Mouse (Mus musculus): ENCODE data around the gene Creb5. TPM values are rescaled to one million over a fixed set of nuclear protein-coding genes. Genes with fewer than 3 reads are reported as not detected.

Creb5 gene
- total RNA-seq, 2 experiments from 2014 or later: 49.5 to 51.6 TPM

DNA sequence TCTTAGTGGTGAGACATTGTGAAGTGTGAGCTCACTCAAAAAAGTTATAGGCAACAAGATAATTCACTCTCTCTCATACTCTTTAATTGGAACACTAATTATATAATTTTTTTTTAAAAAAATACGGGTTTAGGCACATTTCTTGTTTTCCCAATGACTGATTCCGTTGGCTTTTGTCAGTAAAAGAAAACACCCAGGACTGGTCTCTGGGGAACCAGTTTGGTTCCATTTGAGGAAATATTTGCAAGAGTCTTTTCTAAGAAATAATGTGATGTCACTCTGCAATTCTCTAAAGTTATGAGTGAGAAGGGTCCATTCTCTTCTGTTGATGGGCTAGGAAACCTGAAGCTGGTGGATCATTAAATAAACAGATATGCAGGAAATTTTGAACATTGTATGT is 309.3 kb downstream of the Creb5 start:
- DNase-seq: no peak

- no peak for DNase-seq
Observed at GRCm38 (mm10) chr6:53603041-53603440, 316.0 kb downstream of the Creb5 start.

GRCm38 (mm10) chr6:53603695-53604094 is 316.6 kb downstream of the Creb5 start:
- DNase-seq: no peak

GRCm38 (mm10) chr6:53604386-53604785 is 317.3 kb downstream of the Creb5 start:
- DNase-seq: no peak

DNA sequence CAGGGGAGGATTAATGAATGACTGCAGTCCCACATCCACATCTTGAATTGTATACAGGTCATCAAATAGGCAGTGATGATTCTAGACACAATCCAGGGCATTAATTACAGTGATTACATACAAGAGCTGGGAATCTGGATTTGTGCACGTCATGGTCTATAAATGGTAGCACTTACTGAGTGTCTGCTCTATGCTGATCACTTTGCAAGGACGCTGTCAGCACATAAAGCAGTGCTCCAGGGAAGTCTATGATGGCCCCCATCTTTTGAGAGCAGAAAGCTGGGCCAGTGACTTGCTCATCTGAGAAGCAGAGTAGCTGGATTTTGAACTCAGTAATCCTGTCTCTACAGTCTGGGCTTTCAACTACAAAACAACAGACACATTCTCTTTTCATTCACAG is 318.1 kb downstream of the Creb5 start:
- DNase-seq: no peak

GRCm38 (mm10) chr6:53611451-53611945 is 324.4 kb downstream of the Creb5 start:
- no peak for DNase-seq

- no peak for DNase-seq
Observed at GRCm38 (mm10) chr6:53612681-53613080, 325.6 kb downstream of the Creb5 start.

DNA sequence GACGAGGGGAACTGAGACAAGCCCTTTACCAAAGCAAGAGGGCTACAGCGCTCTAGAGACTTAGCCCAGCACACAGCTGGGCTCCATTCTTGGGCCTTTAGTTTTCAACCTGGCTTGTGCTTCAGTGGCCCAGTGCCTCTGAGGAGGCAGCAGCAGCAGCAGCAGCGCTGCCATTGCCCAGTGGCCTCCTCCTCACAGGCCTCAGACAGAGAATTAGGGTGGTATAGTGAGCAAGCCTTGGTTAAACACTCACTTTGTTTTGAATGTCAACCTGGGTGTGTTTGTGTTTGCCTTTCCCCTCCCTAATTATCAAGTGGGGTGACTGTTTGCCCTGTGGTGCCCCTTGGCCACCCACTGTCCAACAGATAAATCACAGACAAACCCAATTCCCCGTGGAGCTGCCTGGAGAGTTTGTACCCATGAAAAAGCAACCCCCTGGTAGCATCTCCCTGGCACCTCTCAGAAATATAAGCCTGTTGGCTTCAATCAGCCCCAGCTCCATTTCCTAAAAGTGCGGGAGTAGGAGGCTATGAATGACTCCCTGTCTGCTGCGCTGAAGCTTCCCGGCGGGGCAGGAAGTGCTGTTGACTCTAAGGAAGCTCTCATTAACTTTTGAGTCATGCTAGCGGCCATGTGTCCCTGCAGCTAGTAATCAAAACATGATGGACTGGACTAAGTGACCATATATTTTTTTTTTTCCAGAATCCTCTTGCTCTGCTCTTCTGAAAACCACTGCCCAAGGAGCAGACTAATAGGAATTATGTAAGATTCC is 328.6 kb downstream of the Creb5 start:
- no peak for DNase-seq

GRCm38 (mm10) chr6:53618164-53618563 is 331.1 kb downstream of the Creb5 start:
- no peak for DNase-seq

GRCm38 (mm10) chr6:53619676-53620075 is 332.6 kb downstream of the Creb5 start:
- DNase-seq: no peak

DNA sequence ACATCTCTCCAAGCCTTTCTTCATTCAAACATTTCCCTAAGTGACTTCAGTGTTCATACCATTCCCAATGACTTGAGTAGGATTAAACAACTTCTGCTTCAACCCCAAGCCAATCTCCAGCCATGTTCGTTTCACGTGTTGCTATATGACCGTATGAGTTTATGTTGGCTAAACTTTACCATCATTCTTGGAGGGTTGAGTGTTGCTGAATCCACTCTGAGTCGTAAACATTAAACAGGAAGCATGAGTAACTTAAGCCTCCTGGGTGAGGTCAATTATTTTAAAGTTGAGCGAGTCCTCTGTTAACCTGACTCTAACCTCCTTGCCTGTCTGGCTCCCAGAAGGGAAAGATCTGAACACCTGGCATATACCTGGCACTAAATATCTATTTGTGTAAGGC is 334.2 kb downstream of the Creb5 start:
- DNase-seq: no peak

DNA sequence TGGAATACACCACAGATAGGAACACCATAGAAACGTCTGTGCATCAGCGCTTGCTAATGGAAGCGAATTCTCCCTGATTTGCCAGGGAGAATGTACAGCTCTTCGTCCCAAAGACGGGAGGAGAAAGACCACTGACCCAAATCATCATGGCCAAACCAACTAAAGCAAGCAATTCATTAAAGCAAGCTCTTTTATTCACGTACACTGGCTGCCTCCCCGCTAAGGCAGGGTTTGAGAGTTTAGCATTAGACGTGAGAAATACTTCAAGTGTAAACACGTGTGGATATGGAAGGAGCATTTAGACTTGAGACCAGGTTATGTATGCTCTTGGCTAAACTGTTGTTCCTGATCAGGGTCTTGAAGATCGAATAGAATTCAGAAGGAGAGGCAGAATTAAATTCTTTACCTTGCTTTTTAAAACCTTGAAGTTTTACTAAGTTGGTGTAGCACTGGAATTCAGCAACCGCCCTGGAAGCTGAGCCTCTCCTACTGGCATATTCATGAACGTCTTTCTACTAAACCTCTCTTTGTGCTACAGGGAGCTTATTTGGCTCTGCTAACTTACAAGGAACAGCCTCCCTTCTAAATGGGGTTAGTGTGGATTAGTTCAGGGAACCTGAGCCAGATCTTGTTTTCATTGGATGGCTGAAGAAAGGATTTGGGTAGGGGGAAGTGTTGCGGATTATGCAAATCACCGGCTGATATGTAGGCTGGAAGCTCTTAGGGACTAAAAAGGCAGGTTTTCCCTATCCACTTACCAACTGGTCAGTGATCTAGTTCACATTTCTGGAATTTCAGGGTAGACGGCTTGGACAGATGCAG is 337.6 kb downstream of the Creb5 start:
- DNase-seq: no peak

DNA sequence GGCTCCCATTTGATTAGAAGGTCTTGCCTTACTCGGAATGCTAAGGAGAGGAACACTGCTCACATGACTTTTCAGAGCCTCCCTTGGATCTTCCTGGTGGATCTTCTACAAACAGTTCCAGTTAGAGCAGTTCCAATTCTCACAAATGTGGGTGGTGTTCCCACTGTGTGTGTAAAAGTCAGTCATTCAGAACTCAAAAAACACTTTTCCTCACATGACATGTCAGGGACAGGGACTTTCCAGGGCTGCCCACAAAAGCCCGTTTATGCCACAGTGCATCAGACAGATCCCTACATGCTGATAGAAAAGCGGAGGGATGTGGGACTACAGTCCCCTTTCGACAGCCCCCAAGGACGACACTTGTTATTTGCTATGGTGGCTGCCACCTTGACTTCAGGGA is 339.0 kb downstream of the Creb5 start:
- no peak for DNase-seq

DNA sequence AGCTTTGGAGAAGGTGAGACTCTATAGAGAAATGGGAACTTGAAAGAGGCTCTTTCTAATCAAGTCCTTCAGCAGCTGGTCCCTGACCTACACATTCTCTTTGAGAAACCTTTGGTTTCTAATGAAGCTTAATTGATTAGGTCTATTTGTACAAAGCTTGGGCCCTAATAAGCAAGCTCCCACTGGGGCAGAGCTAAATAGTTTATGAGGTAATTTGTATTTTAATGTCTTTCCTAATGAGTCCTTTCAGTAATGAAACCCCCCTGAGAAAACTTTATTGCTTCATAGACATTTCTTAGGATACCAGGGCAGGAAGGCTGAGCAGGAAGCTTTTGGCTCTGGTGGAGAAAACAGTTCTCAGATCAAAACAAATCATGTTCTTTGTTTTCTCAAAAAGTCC is 341.6 kb downstream of the Creb5 start:
- DNase-seq: no peak

GRCm38 (mm10) chr6:53635453-53635852 is 348.4 kb downstream of the Creb5 start:
- DNase-seq: no peak

GRCm38 (mm10) chr6:53637356-53638351 is 350.6 kb downstream of the Creb5 start:
- no peak for DNase-seq

GRCm38 (mm10) chr6:53641633-53642605 is 354.8 kb downstream of the Creb5 start:
- DNase-seq: no peak

GRCm38 (mm10) chr6:53642826-53643356 is 355.8 kb downstream of the Creb5 start:
- no peak for DNase-seq

- DNase-seq: no peak
Observed at GRCm38 (mm10) chr6:53643481-53643880, 356.4 kb downstream of the Creb5 start.

DNA sequence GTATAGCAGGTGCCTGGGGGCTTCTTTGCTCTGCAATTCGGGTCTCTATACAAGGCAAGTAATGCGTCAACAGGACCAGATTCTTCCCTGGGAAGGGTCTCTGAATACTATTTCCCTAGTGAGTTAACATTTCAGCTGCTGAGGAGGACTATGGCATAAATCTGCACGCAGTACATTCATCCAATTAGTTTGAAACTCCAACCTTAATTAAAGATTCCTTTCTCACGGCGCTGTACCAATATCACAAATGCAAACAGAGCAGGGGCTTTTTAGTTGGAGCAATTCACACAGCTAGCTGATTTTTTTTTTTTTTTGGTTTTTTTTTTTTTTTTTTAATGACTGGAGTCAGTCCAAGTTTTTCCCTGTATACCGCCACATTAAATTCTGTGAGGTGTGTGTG is 357.0 kb downstream of the Creb5 start:
- DNase-seq: no peak

DNA sequence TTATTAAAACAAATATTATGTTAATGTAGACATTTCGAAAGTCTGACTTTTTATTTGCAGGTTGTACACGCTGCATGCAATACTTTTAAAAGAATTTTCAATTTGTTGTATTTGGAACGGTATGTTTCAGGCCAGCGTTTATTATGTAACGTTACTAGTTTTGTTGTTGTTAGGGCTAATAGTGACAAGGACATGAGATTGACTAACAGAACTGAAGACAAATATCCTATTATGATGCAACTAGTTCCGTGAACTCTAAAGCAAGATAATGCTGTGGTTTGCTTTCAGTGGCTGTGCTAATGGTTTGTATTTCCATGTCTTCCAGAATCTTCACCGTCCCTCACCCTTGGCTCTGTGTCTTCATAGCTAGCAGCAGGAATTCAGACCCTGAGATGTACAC is 357.9 kb downstream of the Creb5 start:
- no peak for DNase-seq

All from heart, postnatal 4 days (tissue).